Comparison of ENCODE assay signal across 11 mouse cellular contexts in the genomic region with DNA sequence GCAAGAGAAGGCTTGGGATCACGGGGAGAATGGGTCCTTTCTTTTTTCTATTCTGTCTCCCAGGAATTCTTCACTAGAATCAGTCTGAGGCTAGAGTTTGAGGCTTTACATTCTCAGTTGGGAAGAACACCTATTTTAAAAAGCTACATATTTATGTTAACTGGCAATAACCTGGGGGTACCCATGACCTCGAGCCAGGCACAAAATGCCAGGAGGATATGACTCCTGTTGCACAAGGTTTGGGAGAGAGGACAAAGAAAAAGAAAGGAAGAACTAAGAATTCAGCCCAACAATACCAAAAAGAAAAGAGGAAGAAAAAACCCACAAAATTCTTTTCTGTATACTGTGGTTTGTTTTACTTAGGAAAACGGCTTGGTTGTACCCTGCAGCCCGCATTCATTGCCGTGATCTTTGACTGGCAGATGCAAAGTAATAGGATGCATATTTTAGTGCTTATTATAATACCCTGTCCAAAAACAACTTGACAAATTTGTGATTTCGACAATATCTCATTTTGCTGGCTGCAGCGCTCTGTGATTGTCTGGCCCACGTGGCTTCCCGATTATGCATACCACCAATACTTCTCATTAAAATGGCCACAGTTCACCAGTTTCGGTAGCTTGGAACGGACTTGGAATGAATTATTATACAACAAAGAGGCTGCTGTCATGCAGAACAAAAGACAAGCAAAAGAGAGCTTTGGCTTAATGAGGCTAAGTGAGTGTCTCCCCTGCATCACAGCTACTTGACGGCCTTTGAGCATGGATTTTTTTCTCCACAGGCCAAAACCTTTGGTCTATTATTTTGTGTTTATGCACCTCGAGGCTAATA.
A peak's percentile ranks its signal among the peaks of the same experiment; 100 is the strongest.
DNase-seq lines count a peak whose midpoint lies in the region; ATAC-seq and TF ChIP-seq lines count a peak whose summit lies in the region.
"Had no signal": no experiment of that assay in that cellular context is flagged by ENCODE, and none has a peak within 500 bp of the region (broad histone marks: within the 10 kb centered on the region; RNA-seq: fewer than 3 reads in every experiment).

No protein-coding gene starts in this region.

- intact Hi-C loops in left cerebral cortex, postnatal 14 days (cut with DNase I): no loop called here
- intact Hi-C loops in left cerebral cortex, postnatal 36 days (cut with DNase I): no loop called here

- 8% methylated on average over 13 of the region's 13 CpGs for WGBS in forebrain, embryonic 16.5 days
- WGBS in neural tube, embryonic 15.5 days: 35% methylated on average over 13 of the region's 13 CpGs

- ATAC-seq in forebrain, embryonic 16.5 days: peak; percentile 96
- peak; percentile 31; the same call in 1 of the 2 replicates for ATAC-seq in neural tube, embryonic 15.5 days (ENCODE audit: low FRiP score)

- peak overlapping the region; percentile 31 for H3K4me2 ChIP-seq in forebrain, embryonic 16.5 days (ENCODE audit: low read length)
- peak overlapping the region; percentile 15; the same call in 1 of the 2 replicates for H3K4me2 ChIP-seq in neural tube, embryonic 15.5 days
- H3K4me2 ChIP-seq: embryonic facial prominence, embryonic 13.5 days had no signal

- H3K27me3 ChIP-seq in forebrain, embryonic 16.5 days (replicated peaks; ENCODE audit: control insufficient read depth, insufficient read depth, low read length): no peaks in the 10 kb centered on the region
- H3K27me3 ChIP-seq in neural tube, embryonic 15.5 days (replicated peaks): no peaks in the 10 kb centered on the region
- H3K27me3 ChIP-seq: embryonic facial prominence, embryonic 13.5 days had no signal

- peaks cover 12% of the 10 kb centered on the region for H3K4me1 ChIP-seq in forebrain, embryonic 16.5 days (replicated peaks; ENCODE audit: control insufficient read depth, insufficient read depth, low read length)
- peaks cover 3% of the 10 kb centered on the region; the same call in 1 of the 2 replicates for H3K4me1 ChIP-seq in neural tube, embryonic 15.5 days
- H3K4me1 ChIP-seq: embryonic facial prominence, embryonic 13.5 days had no signal

- H3K27ac ChIP-seq in forebrain, embryonic 16.5 days (ENCODE audit: low read length): peak overlapping the region; percentile 73
- H3K27ac ChIP-seq in layer of hippocampus, adult 2 months: peak overlapping the region; percentile 56; the same call in 1 of the 2 replicates
- no peak overlapping the region for H3K27ac ChIP-seq in neural tube, embryonic 15.5 days (replicated peaks)
- H3K27ac ChIP-seq: embryonic facial prominence, embryonic 13.5 days; left cerebral cortex, adult 2 months had no signal

- 0 out of 2 replicates have a peak overlapping the region, but pooled peaks have one; percentile 11 for H3K4me3 ChIP-seq in forebrain, embryonic 16.5 days (replicated peaks; ENCODE audit: low read length)
- H3K4me3 ChIP-seq in layer of hippocampus, adult 2 months: peak overlapping the region; percentile 37
- H3K4me3 ChIP-seq in neural tube, embryonic 15.5 days (replicated peaks): no peak overlapping the region
- H3K4me3 ChIP-seq: embryonic facial prominence, embryonic 13.5 days; left cerebral cortex, adult 2 months had no signal

- peak; percentile 8 to 9 for DNase-seq in left cerebral cortex, postnatal 14 days (ENCODE audit: low spot score in 2 of 2)
- DNase-seq in left cerebral cortex, postnatal 36 days (ENCODE audit: low spot score in 2 of 2): no peak
- DNase-seq in layer of hippocampus, adult 2 months (ENCODE audit: low spot score in 2 of 2): peak; percentile 18 to 34
- DNase-seq in ovary, postnatal 14 days (ENCODE audit: low spot score): no peak
- DNase-seq in adrenal gland, adult 2 months: no peak
- DNase-seq in spleen, postnatal 14 days (ENCODE audit: low spot score in 2 of 2): no peak
- DNase-seq: gastrocnemius, postnatal 36 days had no signal

- H3K9me3 ChIP-seq in forebrain, embryonic 16.5 days (ENCODE audit: control insufficient read depth, low read length): no peaks in the 10 kb centered on the region
- no peaks in the 10 kb centered on the region for H3K9me3 ChIP-seq in neural tube, embryonic 15.5 days (replicated peaks)
- H3K9me3 ChIP-seq: embryonic facial prominence, embryonic 13.5 days had no signal

- no peak overlapping the region for H3K9ac ChIP-seq in forebrain, embryonic 16.5 days (replicated peaks; ENCODE audit: low read depth, low read length)
- no peak overlapping the region for H3K9ac ChIP-seq in neural tube, embryonic 15.5 days (replicated peaks)
- H3K9ac ChIP-seq: embryonic facial prominence, embryonic 13.5 days had no signal

- no peak for TF ChIP-seq CTCF in layer of hippocampus, adult 2 months (conservative IDR thresholded peaks at IDR 0.05)

- H3K36me3 ChIP-seq in forebrain, embryonic 16.5 days (ENCODE audit: control insufficient read depth, insufficient read depth): no peaks in the 10 kb centered on the region
- no peaks in the 10 kb centered on the region for H3K36me3 ChIP-seq in neural tube, embryonic 15.5 days
- H3K36me3 ChIP-seq: embryonic facial prominence, embryonic 13.5 days had no signal

Comparison
In these comparisons a context has a peak if more than half of its experiments do, and no peak if none do; other contexts are left out.
1. DNase-seq: peak in left cerebral cortex, postnatal 14 days (2 of 2) and layer of hippocampus, adult 2 months (2 of 2); none in left cerebral cortex, postnatal 36 days (0 of 2), ovary, postnatal 14 days (single experiment), adrenal gland, adult 2 months (single experiment) and spleen, postnatal 14 days (0 of 2).